Mouse (Mus musculus) midbrain, embryonic 10.5 days (tissue): ENCODE measurements around the gene Zdhhc24. TPM values are rescaled to one million over a fixed set of nuclear protein-coding genes. Genes with fewer than 3 reads are reported as not detected.

ENCODE experiments used
- DNase-seq: peaks from one replicate; pipeline ENCODE4 v3.0.0-alpha.2; 2017; ENCODE audit warnings: low spot score
- H3K27ac ChIP-seq: fragments of 300-500 bp; sonication (generic); replicated peaks from 2 replicates; pipeline ENCODE4 v1.5.1; 2016; ENCODE audit warnings: mild to moderate bottlenecking
- H3K27me3 ChIP-seq: fragments of 300-500 bp; sonication (generic); 2 replicates; pipeline ENCODE4 v1.6.1; 2016; ENCODE audit warnings: low read depth, mild to moderate bottlenecking; ENCODE audit not compliant: poor library complexity, severe bottlenecking
- H3K36me3 ChIP-seq: fragments of 300-500 bp; sonication (generic); 2 replicates; pipeline ENCODE4 v1.6.1; 2016; ENCODE audit warnings: mild to moderate bottlenecking, moderate library complexity
- H3K4me1 ChIP-seq: fragments of 300-500 bp; sonication (generic); 2 replicates; pipeline ENCODE4 v1.6.1; 2016
- H3K4me3 ChIP-seq: fragments of 300-500 bp; sonication (generic); 2 replicates; pipeline ENCODE4 v1.5.1; 2016; ENCODE audit warnings: mild to moderate bottlenecking, moderate library complexity
- H3K9me3 ChIP-seq: fragments of 300-500 bp; sonication (generic); replicated peaks from 2 replicates; pipeline ENCODE4 v1.6.1; 2016; ENCODE audit warnings: mild to moderate bottlenecking
- WGBS: fragments of 180-500 bp; shearing (Covaris S2); methylation state at CpG from one replicate; pipeline ENCODE4 v1.1.7; 2016; 5-methylcytosine and 5-hydroxymethylcytosine counted together
- polyA plus RNA-seq: library from polyadenylated mRNA; unstranded; fragments of >200 nt; fragmentation: Nextera tagmentation; extraction: Ambion mirVana; gene quantifications from 2 replicates; pipeline ENCODE4 v1.2.1, GENCODE M21; 2016

Zdhhc24 gene
- polyA plus RNA-seq, 1 experiment from 2014 or later, result 14.6 TPM

DNA sequence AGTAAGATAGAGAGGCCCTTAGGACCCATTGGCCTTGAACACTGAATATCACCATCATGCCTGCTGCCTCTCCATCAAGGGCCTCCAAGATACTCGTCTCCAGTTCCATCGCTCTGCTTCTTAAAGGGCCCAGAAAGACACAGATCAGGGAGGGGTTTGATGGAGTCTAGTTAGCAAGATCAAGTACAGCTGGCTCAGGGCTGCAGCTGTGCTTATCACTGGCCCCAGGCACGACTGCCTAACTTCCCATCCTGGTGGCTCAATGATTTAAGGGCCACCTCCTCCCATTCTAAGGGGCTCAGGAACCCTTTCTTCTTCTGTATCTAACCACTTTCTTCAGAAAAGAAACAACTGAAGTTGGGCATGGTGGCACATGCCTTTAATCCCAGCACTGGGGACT, 13.3 kb downstream of the Zdhhc24 start:
- Histone ChIP-seq H3K27me3 (no peaks in the 10 kb centered on the region), H3K4me3 (no peak overlapping the region), H3K36me3 (peaks cover 59% of the 10 kb centered on the region), H3K9me3 (no peaks in the 10 kb centered on the region), H3K27ac (no peak overlapping the region), H3K4me1 (no peaks in the 10 kb centered on the region)
- DNase-seq, result no peak
- WGBS, result 76% methylated on average over 3 of the region's 3 CpGs

DNA sequence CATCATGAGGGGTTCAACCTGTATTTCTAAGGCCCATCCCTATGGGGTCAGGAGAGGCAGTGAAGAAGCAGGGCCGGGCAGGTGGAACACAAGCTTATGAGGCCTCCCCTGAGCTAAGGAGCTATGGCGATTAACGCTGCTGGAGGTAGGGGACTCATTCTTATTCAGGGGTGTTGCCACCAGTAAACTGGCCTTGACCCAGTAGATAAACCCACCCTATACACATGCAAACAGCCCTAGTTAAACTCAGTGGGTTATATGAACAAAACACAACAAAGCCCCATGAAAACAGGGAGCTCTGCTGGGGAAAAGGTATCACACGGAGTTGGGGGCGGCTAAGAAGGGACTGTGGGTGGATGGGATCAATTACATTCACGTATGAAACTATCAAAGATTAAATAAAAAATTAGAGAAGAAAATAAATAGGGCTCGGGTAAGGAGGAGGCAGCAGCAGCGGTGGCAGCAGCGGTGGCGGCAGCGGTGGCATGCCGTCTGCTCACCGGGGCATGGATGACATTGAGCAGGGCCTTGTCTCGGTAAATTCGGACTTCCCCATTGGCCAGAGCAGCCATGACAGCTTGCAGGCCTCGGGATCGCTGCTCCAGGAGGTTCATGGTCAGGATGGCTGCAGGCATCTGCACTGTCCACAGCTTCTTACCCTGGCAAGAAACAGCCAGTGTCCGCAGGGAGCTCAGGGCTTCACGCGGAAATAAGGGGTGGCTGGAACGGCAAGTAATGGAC, 18.5 kb downstream of the Zdhhc24 start:
- Histone ChIP-seq H3K4me1 (no peaks in the 10 kb centered on the region; the same call in 1 of the 2 replicates), H3K36me3 (peaks cover 58% of the 10 kb centered on the region), H3K27ac (no peak overlapping the region), H3K9me3 (no peaks in the 10 kb centered on the region), H3K27me3 (no peaks in the 10 kb centered on the region), H3K4me3 (no peak overlapping the region)
- DNase-seq, result no peak
- 56% methylated on average over 21 of the region's 21 CpGs for WGBS

DNA sequence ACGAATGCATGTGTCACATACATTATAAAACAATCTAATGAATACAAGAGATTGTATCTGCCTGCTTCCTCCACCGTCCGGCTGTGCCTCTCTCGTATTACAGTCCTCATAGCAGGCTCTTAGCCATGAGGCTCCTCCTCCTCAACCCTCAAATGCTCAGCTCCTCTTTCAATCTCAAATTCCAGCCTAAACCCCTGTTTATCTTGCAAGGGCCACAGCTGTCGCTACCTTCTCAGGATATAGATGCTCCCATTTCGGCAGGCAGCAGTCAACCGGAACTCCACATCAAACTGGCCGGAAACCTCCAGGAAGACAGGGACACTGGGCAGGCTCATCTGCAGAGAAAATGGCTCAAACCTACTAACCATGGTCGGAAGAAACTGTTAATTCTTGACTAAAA, 20.5 kb downstream of the Zdhhc24 start:
- no peak for DNase-seq
- peaks cover 61% of the 10 kb centered on the region for H3K36me3 ChIP-seq
- no peaks in the 10 kb centered on the region; the same call in 1 of the 2 replicates for H3K4me1 ChIP-seq
- no peak overlapping the region for H3K27ac ChIP-seq
- 81% methylated on average over 9 of the region's 9 CpGs for WGBS
- H3K4me3 ChIP-seq, result no peak overlapping the region
- no peaks in the 10 kb centered on the region for H3K9me3 ChIP-seq
- no peaks in the 10 kb centered on the region for H3K27me3 ChIP-seq

DNA sequence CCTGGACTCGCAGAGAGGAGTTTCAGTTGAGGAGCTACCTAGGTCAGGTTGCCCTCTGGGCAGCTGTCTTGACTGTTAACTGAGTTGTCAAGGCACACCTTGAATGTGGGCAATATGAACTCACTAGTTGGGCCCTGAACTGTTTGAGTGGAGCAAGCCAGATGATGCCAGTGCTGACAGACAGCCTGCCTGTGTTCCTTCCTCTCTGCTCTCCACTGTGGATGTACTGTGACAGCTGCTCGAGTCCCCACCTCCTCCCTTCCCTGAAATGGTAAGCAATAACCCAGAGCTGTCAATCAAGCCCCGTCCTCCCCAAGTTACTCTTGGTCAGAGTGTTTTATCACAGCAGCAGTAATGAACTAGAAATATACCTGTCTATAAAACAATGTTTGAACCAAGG, 21.4 kb downstream of the Zdhhc24 start:
- H3K9me3 ChIP-seq, result no peaks in the 10 kb centered on the region
- no peaks in the 10 kb centered on the region; the same call in 1 of the 2 replicates for H3K4me1 ChIP-seq
- H3K27ac ChIP-seq, result no peak overlapping the region
- no peaks in the 10 kb centered on the region for H3K27me3 ChIP-seq
- no peak for DNase-seq
- peaks cover 56% of the 10 kb centered on the region for H3K36me3 ChIP-seq
- 83% methylated on average over 3 of the region's 3 CpGs for WGBS
- H3K4me3 ChIP-seq, result no peak overlapping the region

DNA sequence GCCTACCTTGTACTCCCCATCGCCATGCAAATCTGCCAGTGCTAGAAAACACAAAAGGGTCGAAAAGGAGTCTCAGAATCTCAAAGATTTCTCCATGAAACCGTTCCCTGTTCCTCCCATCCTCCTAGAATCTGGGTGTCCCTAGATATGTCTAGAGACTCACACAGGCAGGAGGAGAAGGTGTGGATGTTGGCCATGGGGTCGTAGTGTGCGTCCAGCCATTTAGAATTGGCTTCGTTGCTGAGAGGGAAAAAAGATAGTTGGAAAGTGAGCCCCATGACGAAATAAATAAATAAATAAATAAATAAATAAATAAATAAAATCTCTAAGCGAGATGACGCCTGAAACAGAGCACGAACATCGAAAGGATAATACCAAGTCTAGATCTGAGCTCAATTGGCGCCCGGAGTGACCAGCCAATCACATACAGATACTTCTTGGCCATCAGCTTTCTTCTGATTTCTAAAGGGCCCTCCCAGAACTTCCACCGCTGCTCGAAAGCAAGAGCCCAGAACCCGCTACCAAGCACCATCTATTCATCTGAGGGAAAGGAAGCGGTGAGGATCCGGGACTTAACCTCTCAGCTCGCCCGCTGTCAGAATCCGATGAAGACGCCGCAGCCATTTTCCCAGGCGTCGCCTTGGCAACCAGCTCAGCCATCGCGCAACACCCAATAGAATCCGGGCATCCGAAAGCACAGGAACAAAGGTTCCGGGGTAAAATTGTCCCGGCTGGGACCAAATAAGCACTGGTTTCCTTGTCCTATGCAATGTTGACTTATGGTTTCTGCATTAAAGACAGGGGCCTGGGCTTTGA, 27.7 kb downstream of the Zdhhc24 start, which contains the start of gene Bbs1:
Gene Bbs1 (minus strand): TSS at position 650 of the 816 bp plus-strand sequence.
- peaks cover 63% of the 10 kb centered on the region for H3K36me3 ChIP-seq
- H3K4me1 ChIP-seq, result peaks cover 11% of the 10 kb centered on the region
- peak within 1 kb of the TSS; percentile 74 for H3K4me3 ChIP-seq
- no peaks in the 10 kb centered on the region for H3K27me3 ChIP-seq
- peak within 1 kb of the TSS; percentile 86 for H3K27ac ChIP-seq
- peak; percentile 86 for DNase-seq
- H3K9me3 ChIP-seq, result no peaks in the 10 kb centered on the region
- 9% methylated on average over 31 of the region's 31 CpGs for WGBS

DNA sequence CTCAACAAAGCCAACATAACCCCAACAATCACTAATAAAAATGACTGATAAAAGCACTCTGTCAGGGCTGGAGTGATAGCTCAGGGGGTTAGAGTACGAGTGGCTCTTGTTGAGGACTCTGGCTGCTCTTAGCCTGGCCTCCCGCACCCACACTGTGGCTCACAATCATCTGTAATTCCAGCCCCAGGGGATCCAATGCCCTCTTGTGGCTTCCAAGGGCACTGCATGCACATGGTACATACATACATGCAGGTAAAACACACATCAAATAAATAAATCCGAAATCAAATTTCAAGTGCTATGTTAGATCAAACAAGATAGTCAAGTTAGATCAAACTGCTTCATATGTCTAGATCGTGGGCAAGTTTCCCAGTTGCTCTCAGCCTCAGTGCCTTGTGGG, 29.6 kb downstream of the Zdhhc24 start:
- no peaks in the 10 kb centered on the region for H3K27me3 ChIP-seq
- no peak overlapping the region for H3K27ac ChIP-seq
- no peak overlapping the region for H3K4me3 ChIP-seq
- peaks cover 11% of the 10 kb centered on the region for H3K4me1 ChIP-seq
- WGBS, result 88% methylated on average over 4 of the region's 4 CpGs
- H3K36me3 ChIP-seq, result peaks cover 72% of the 10 kb centered on the region
- peak; percentile 27 for DNase-seq
- H3K9me3 ChIP-seq, result no peaks in the 10 kb centered on the region

DNA sequence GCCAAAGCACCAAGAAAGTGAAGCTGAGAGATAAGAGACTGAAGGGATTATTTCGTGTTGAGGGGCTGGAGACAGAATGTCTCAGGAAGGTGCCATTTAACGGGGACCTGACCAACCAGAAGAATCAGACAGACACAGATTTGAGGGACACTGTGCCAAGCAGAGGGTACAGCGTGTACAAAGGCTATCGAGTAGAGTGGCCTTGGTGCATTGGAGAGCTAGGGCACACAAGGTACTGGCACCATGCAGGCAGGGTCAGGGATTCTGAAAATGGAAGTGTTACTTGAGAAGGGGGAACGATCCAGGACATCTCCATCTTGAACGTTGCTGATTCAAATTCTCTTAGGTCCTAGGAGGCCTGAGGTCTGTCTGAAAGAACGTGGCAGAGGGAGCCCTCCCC, 30.9 kb downstream of the Zdhhc24 start:
- no peaks in the 10 kb centered on the region for H3K27me3 ChIP-seq
- no peak overlapping the region for H3K27ac ChIP-seq
- no peak overlapping the region for H3K4me3 ChIP-seq
- WGBS, result 92% methylated on average over 7 of the region's 7 CpGs
- H3K4me1 ChIP-seq, result peaks cover 11% of the 10 kb centered on the region
- no peaks in the 10 kb centered on the region for H3K9me3 ChIP-seq
- DNase-seq, result no peak
- peaks cover 77% of the 10 kb centered on the region for H3K36me3 ChIP-seq

DNA sequence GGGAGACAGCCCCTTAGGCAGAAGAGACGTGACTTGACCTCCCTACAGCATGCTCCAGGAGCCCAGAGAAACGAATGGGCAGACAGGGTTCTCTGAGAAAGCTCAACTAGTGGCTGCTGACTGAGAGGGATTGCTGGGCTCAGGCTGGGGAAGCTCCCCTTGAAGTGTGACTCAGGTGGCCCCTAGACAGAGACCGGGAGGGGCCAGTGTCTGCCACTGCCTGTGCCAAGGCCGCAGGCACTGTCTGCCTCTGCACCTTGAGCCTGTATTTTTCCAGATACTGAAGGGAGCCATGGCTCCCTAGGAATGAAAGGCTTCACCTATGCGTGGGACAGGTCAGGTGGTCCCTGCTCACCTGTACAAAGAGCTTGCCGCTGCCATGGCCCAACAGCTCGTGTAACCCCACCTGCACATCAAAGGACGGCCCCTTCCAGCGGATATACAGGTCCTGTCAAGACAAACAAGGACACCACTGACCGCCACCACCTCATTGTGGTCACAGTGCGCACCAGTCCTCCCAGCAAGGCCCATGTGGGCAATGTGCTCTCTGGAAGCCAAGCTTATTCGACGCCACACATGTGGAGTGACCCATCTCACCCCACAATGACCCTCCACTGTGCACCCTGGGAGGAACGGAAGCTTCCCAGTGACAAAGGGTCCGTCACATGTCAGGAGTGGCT, 37.6 kb downstream of the Zdhhc24 start:
- H3K9me3 ChIP-seq, result no peaks in the 10 kb centered on the region
- no peaks in the 10 kb centered on the region for H3K4me1 ChIP-seq
- H3K27ac ChIP-seq, result no peak overlapping the region
- no peak for DNase-seq
- no peaks in the 10 kb centered on the region for H3K27me3 ChIP-seq
- H3K36me3 ChIP-seq, result peaks cover 100% of the 10 kb centered on the region
- WGBS, result 91% methylated on average over 15 of the region's 15 CpGs
- no peak overlapping the region for H3K4me3 ChIP-seq

DNA sequence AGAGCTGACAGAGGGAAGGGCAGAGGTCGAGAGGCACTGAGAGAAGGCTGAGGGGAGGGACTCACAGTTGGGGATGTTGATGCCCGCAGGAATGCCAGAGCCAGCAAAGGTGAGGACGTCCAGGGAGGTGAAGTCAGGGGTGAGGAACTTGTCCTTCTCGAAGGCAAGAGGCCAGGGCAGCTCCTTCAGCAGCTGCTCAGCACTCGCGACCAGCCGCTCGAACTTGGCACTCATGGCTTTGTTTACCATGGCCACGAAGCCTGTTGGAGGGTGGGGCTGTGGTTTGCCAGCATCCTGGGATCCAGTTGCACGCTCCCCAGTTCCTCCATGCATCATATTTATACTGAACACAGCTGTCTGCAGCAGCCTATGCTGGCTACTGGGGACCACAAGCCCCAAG, 38.4 kb downstream of the Zdhhc24 start:
- 92% methylated on average over 10 of the region's 10 CpGs for WGBS
- Histone ChIP-seq H3K9me3 (no peaks in the 10 kb centered on the region), H3K27ac (no peak overlapping the region), H3K4me1 (no peaks in the 10 kb centered on the region), H3K36me3 (peaks cover 100% of the 10 kb centered on the region), H3K27me3 (no peaks in the 10 kb centered on the region), H3K4me3 (no peak overlapping the region)
- no peak for DNase-seq

DNA sequence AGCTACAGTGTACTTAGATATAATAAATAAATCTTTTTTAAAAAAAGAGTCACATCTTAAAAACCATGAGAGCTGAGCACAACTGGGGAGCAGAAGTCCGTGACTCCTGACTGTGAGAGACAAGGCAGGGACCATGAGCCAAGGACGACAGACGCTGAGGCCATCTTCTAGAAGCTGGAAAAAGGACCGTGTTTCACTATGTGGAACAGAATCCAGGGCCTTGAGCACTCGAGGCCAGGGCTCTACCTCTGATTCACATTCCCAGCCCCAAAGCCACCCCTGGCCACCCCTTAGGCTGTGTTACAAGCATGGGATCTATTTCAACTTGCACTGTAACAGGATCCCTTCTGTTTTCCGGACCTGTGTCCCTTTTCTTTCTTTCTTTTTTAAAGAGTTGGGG, 41.2 kb downstream of the Zdhhc24 start:
- 88% methylated on average over 6 of the region's 6 CpGs for WGBS
- Histone ChIP-seq H3K27ac (no peak overlapping the region), H3K27me3 (no peaks in the 10 kb centered on the region), H3K4me3 (no peak overlapping the region), H3K36me3 (peaks cover 99% of the 10 kb centered on the region), H3K4me1 (no peaks in the 10 kb centered on the region), H3K9me3 (no peaks in the 10 kb centered on the region)
- no peak for DNase-seq

DNA sequence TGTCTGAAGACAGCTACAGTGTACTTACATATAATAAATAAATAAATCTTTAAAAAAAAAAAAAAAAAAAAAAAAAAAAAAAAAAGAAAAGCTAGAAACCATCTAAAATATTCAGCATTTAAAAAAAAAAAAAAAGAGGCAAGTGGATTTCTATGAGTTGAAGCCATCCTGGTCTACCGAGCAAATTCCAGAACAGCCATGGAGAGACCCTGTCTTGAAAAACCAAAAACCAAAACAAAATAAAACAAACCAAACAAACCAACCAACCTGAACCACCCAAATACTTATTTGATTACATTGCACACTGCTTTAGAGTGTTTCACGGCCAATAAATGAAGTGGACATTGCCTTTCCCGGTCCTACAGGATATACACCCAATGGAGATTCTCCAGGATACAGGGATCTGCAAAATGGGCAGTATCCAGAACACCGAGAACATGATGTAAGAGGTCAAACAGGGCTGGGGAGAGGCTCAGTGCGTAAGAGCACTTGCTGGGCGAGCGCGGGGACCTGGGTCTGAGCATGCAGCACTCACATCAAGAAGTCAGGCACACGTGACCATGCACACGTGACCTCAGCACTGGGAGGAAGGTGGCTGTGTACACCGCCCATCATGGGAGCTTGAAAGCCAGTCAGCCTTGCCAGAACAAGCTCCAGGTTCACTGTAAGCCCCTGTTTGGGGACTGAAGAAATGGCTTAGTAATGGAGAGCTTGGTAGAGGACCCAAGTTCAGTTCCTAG, 46.8 kb downstream of the Zdhhc24 start:
- no peaks in the 10 kb centered on the region for H3K9me3 ChIP-seq
- no peaks in the 10 kb centered on the region for H3K27me3 ChIP-seq
- H3K27ac ChIP-seq, result no peak overlapping the region
- WGBS, result 95% methylated on average over 11 of the region's 11 CpGs
- DNase-seq, result no peak
- H3K4me3 ChIP-seq, result no peak overlapping the region
- H3K36me3 ChIP-seq, result peaks cover 63% of the 10 kb centered on the region
- H3K4me1 ChIP-seq, result peaks cover 26% of the 10 kb centered on the region

DNA sequence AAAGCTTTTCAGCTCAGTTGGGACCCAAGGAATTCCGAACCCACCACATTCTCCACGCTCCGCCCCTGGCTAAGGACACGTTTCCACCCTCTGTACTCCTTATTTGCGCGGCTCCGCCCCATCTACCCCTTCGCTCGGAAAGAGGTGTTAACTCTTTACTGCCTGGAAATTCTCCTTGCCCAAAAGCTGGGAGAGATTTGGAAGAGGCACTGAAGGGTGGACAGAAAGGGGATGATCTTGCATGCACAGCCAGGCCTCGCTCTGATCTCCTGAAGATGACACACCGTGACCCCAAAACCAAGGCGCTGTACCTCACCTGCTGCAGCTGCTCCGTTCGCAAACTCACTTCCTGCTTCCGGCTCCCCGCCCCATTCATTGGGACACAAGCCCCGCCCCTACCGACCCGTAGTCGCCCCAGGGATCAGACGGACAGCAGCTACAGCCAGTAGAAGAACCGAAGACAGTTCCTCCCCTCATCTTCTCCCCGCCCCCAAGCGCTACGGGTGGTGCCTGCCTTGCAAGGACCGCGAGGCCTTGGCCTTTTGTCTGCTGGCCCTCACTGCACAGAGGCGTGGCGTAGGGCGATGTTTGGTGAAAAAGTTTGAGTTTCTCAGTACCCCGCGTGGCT, 49.5 kb downstream of the Zdhhc24 start, which contains the start of gene Dpp3:
Gene Dpp3 (minus strand): TSS at position 384 of the 628 bp plus-strand sequence.
- H3K4me3 ChIP-seq, result peak within 1 kb of the TSS; percentile 78
- peak within 1 kb of the TSS; percentile 91 for H3K27ac ChIP-seq
- peak; percentile 100 for DNase-seq
- no peaks in the 10 kb centered on the region for H3K9me3 ChIP-seq
- WGBS, result under 1% methylated on average over 32 of the region's 32 CpGs
- peaks cover 35% of the 10 kb centered on the region for H3K36me3 ChIP-seq
- peaks cover 26% of the 10 kb centered on the region for H3K4me1 ChIP-seq
- no peaks in the 10 kb centered on the region for H3K27me3 ChIP-seq
